Mouse (Mus musculus): ENCODE measurements around the gene Aldh3b3. TPM values are rescaled to one million over a fixed set of nuclear protein-coding genes. Genes with fewer than 3 reads are reported as not detected.

Gene Aldh3b3
- total and polyA plus RNA-seq, 2 experiments from 2014 or later = 0.29 TPM; not detected in 1

DNA sequence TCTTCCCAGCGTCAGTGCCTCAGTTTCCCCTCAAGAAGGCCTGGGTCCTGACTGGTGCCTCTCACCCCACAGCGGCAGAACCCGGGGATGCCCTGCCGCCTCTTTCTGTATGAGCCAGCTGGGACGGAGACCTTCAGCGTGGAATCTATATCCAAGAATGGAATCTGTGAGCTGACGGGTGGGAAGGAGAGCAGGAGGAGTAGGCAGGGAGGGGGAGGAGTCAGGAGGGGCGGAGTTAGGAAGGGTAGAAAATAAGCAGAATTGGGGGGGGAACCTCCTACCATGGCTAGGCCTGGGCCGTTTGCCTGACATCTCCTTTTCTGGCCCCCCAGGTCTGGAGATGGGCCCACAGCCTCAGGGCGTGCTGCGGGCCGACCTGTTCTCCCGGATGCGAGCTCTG, 29.6 kb downstream of the Aldh3b3 start:
- ATAC-seq (ENCODE audit: insufficient read depth, low read depth) = no peak
- whole genome bisulfite sequencing = 78% methylated on average over 14 of the region's 14 CpGs

DNA sequence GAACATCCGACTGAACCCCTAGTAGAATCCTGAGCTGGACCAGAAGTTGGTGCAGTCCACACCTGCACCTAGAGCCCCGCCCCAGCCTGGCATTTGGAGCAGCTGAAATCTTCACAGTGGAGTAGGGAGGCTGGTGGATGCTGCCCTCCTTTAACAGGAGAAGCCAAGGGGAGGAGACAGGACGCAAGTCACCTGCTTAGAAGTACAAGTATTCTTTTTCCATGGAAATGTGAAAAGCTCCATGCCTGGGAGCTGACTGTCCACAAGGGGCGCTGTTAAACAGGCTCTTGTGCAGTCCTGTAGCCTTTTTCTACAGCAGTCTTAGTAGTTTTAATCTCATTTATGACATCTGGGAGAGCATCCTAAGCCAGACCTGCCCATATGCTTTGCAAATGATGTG, 30.3 kb downstream of the Aldh3b3 start:
- no peak overlapping the region for H3K9ac ChIP-seq (replicated peaks; ENCODE audit: low read depth, low read length)
- ATAC-seq (ENCODE audit: insufficient read depth, low read depth) = no peak
- DNase-seq (ENCODE audit: low spot score) = no peak
- no peak for TF ChIP-seq EP300 (IDR thresholded peaks at IDR 0.05; ENCODE audit: low read depth)
- no peak; the same call in 1 of the 2 replicates for TF ChIP-seq CTCF (IDR thresholded peaks at IDR 0.05; ENCODE audit: low read depth)
- H3K4me2 ChIP-seq (ENCODE audit: low read depth, low read length) = no peak overlapping the region
- no peaks in the 10 kb centered on the region for H3K36me3 ChIP-seq (replicated peaks; ENCODE audit: control insufficient read depth, insufficient read depth, low read length)
- no peaks in the 10 kb centered on the region for H3K9me3 ChIP-seq (replicated peaks; ENCODE audit: control insufficient read depth, low read length)
- no peak overlapping the region for H3K4me3 ChIP-seq (ENCODE audit: low read depth, low read length)
- 89% methylated on average over 4 of the region's 4 CpGs for WGBS
- no peaks in the 10 kb centered on the region for H3K27me3 ChIP-seq (ENCODE audit: control insufficient read depth, insufficient read depth, low read length)
- H3K4me1 ChIP-seq (ENCODE audit: control insufficient read depth, insufficient read depth) = peaks cover 24% of the 10 kb centered on the region
- H3K27ac ChIP-seq (ENCODE audit: low read depth) = no peak overlapping the region

More for the DNA sequence above, 29.6 kb downstream of the Aldh3b3 start:
- no peaks in the 10 kb centered on the region for H3K27me3 ChIP-seq (ENCODE audit: control insufficient read depth, insufficient read depth, low read length)
- H3K36me3 ChIP-seq (replicated peaks; ENCODE audit: control insufficient read depth, insufficient read depth, low read length) = no peaks in the 10 kb centered on the region
- H3K4me3 ChIP-seq (ENCODE audit: low read depth, low read length) = no peak overlapping the region
- no peak for DNase-seq (ENCODE audit: low spot score)
- H3K4me2 ChIP-seq (ENCODE audit: low read depth, low read length) = no peak overlapping the region
- H3K9me3 ChIP-seq (replicated peaks; ENCODE audit: control insufficient read depth, low read length) = no peaks in the 10 kb centered on the region
- H3K9ac ChIP-seq (replicated peaks; ENCODE audit: low read depth, low read length) = no peak overlapping the region
- TF ChIP-seq EP300 (IDR thresholded peaks at IDR 0.05; ENCODE audit: low read depth) (no peak), CTCF (IDR thresholded peaks at IDR 0.05; ENCODE audit: low read depth) (no peak)
- peaks cover 24% of the 10 kb centered on the region for H3K4me1 ChIP-seq (ENCODE audit: control insufficient read depth, insufficient read depth)
- H3K27ac ChIP-seq (ENCODE audit: low read depth) = no peak overlapping the region

DNA sequence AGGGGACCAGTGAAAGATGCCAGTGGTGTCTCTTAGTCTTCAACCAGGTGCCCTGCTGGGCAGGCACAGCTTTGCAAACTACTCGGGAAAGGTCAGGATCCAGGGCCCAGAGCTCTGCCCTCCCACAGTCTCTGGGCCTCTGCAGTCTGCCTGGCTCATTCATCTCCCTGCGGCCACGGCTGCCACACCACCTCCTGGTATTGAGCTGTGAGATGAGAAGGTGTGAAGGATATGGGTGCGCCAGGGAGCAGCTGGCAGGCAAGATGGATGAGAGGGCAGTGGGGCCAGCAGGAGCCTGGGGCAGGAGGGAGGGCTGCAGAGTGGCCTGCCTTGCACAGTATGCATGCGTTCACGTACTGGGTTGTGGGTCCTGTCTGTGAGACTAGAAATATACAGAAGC, 32.4 kb downstream of the Aldh3b3 start:
- Histone ChIP-seq H3K36me3 (replicated peaks; ENCODE audit: control insufficient read depth, insufficient read depth, low read length) (no peaks in the 10 kb centered on the region), H3K4me2 (ENCODE audit: low read depth, low read length) (no peak overlapping the region), H3K4me3 (ENCODE audit: low read depth, low read length) (no peak overlapping the region), H3K9me3 (replicated peaks; ENCODE audit: control insufficient read depth, low read length) (no peaks in the 10 kb centered on the region), H3K27ac (ENCODE audit: low read depth) (no peak overlapping the region), H3K4me1 (ENCODE audit: control insufficient read depth, insufficient read depth) (peaks cover 14% of the 10 kb centered on the region), H3K9ac (replicated peaks; ENCODE audit: low read depth, low read length) (no peak overlapping the region; the same call in 1 of the 2 replicates), H3K27me3 (ENCODE audit: control insufficient read depth, insufficient read depth, low read length) (no peaks in the 10 kb centered on the region)
- DNase-seq (ENCODE audit: low spot score) (no peak), ATAC-seq (ENCODE audit: insufficient read depth, low read depth) (no peak)
- no peak for TF ChIP-seq EP300 (IDR thresholded peaks at IDR 0.05; ENCODE audit: low read depth)
- TF ChIP-seq CTCF (IDR thresholded peaks at IDR 0.05; ENCODE audit: low read depth) = no peak
- WGBS = 59% methylated on average over 6 of the region's 6 CpGs

DNA sequence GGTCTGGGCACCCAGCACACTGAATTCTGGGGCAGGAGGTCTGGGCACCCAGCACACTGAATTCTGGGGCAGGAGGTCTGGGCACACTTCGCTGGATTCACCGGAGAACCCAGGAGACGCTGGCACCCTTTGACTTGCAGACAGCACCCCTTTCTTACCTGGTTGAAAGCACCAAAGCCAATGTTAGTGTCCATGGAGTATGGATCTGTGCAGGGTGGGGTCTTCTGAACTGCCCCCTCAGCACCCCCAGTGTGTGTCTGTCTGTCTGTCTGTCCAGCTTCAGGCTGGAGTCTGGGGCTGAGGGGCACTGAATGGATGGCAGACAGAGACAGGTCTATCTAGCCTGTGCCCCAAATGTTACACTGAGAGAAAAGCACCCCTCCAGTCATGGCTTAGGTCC, 33.1 kb downstream of the Aldh3b3 start:
- Histone ChIP-seq H3K9ac (replicated peaks; ENCODE audit: low read depth, low read length) (no peak overlapping the region), H3K27me3 (ENCODE audit: control insufficient read depth, insufficient read depth, low read length) (no peaks in the 10 kb centered on the region), H3K4me1 (ENCODE audit: control insufficient read depth, insufficient read depth) (peaks cover 7% of the 10 kb centered on the region), H3K9me3 (replicated peaks; ENCODE audit: control insufficient read depth, low read length) (no peaks in the 10 kb centered on the region), H3K27ac (ENCODE audit: low read depth) (no peak overlapping the region), H3K4me3 (ENCODE audit: low read depth, low read length) (no peak overlapping the region), H3K36me3 (replicated peaks; ENCODE audit: control insufficient read depth, insufficient read depth, low read length) (no peaks in the 10 kb centered on the region), H3K4me2 (ENCODE audit: low read depth, low read length) (no peak overlapping the region)
- 93% methylated on average over 3 of the region's 3 CpGs for WGBS
- TF ChIP-seq EP300 (IDR thresholded peaks at IDR 0.05; ENCODE audit: low read depth) (no peak), CTCF (IDR thresholded peaks at IDR 0.05; ENCODE audit: low read depth) (no peak)
- no peak for ATAC-seq (ENCODE audit: insufficient read depth, low read depth)
- DNase-seq (ENCODE audit: low spot score) = no peak

DNA sequence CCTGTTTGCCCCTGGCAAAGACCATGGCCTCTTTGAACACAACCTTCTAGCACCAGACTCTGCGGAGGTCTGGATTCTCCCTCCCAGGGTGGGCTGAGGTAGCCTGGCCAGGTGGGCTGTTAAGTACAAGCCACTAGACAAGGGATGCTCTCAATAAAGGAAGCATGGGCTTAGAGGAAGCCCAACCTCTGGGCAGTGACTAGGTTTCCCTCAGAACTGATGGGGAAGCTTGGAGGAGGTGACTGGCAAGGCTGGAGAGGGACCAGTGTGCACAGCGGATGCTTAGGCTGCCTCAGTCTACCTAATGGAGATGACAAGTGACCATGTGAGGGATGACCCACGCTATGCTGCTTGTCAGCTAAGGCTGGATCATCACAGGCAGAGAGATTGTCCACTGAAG, 33.5 kb downstream of the Aldh3b3 start:
- H3K9me3 ChIP-seq (replicated peaks; ENCODE audit: control insufficient read depth, low read length) = no peaks in the 10 kb centered on the region
- no peak for TF ChIP-seq CTCF (IDR thresholded peaks at IDR 0.05; ENCODE audit: low read depth)
- TF ChIP-seq EP300 (IDR thresholded peaks at IDR 0.05; ENCODE audit: low read depth) = no peak
- no peaks in the 10 kb centered on the region for H3K27me3 ChIP-seq (ENCODE audit: control insufficient read depth, insufficient read depth, low read length)
- WGBS = 80% methylated on average over 3 of the region's 3 CpGs
- DNase-seq (ENCODE audit: low spot score) = no peak
- no peak overlapping the region for H3K4me2 ChIP-seq (ENCODE audit: low read depth, low read length)
- H3K9ac ChIP-seq (replicated peaks; ENCODE audit: low read depth, low read length) = no peak overlapping the region
- ATAC-seq (ENCODE audit: insufficient read depth, low read depth) = no peak
- H3K4me3 ChIP-seq (ENCODE audit: low read depth, low read length) = no peak overlapping the region
- H3K27ac ChIP-seq (ENCODE audit: low read depth) = no peak overlapping the region
- no peaks in the 10 kb centered on the region for H3K36me3 ChIP-seq (replicated peaks; ENCODE audit: control insufficient read depth, insufficient read depth, low read length)
- H3K4me1 ChIP-seq (ENCODE audit: control insufficient read depth, insufficient read depth) = peaks cover 3% of the 10 kb centered on the region; the same call in 1 of the 2 replicates

DNA sequence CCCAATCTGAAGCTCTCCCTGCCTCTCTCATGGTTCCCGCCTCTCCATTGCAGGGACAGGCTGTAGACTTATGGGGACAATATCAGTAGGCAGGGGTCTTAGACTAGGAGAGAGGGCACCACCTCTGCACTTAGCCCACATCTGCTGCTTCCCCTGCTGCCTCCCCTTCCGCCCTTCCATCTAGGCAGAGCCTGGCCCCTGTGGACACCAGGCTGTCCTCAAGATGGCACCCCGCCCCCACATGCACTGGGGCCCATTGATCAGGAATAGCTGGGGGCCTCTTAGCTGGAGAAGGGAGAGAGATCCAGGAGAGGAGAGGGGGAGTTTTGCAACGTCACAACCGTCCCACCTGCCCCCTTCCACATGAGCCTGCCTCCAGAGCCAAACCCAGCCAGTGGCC, 34.0 kb downstream of the Aldh3b3 start, which contains the start of gene Tbx10:
Gene Tbx10, plus strand, starts transcription at position 337 of the 400 bp plus-strand sequence.
- H3K36me3 ChIP-seq (replicated peaks; ENCODE audit: control insufficient read depth, insufficient read depth, low read length) = no peaks in the 10 kb centered on the region
- TF ChIP-seq EP300 (IDR thresholded peaks at IDR 0.05; ENCODE audit: low read depth) (no peak), CTCF (IDR thresholded peaks at IDR 0.05; ENCODE audit: low read depth) (no peak)
- no peaks in the 10 kb centered on the region for H3K9me3 ChIP-seq (replicated peaks; ENCODE audit: control insufficient read depth, low read length)
- no peak for DNase-seq (ENCODE audit: low spot score)
- H3K27ac ChIP-seq (ENCODE audit: low read depth) = no peak within 1 kb of the TSS
- 48% methylated on average over 5 of the region's 5 CpGs for WGBS
- H3K4me1 ChIP-seq (ENCODE audit: control insufficient read depth, insufficient read depth) = no peaks in the 10 kb centered on the region
- no peaks in the 10 kb centered on the region for H3K27me3 ChIP-seq (ENCODE audit: control insufficient read depth, insufficient read depth, low read length)
- H3K4me3 ChIP-seq (ENCODE audit: low read depth, low read length) = no peak within 1 kb of the TSS
- no peak within 1 kb of the TSS for H3K4me2 ChIP-seq (ENCODE audit: low read depth, low read length)
- no peak for ATAC-seq (ENCODE audit: insufficient read depth, low read depth)
- no peak within 1 kb of the TSS for H3K9ac ChIP-seq (replicated peaks; ENCODE audit: low read depth, low read length)

All from heart, postnatal 0 days (tissue).